Mouse (Mus musculus): ENCODE data around the gene U2af1l4. TPM values are rescaled to one million over a fixed set of nuclear protein-coding genes. Genes with fewer than 3 reads are reported as not detected.

Gene U2af1l4
- polyA plus RNA-seq, 1 experiment from 2014 or later, result 102 TPM

GRCm38 (mm10) chr7:30594510-30595024 lies 31.5 kb downstream of the U2af1l4 start:
- Histone ChIP-seq H3K4me3 (replicated peaks; ENCODE audit: low read depth, low read length) (no peak overlapping the region), H3K9ac (ENCODE audit: low read depth, low read length) (no peak overlapping the region), H3K4me1 (replicated peaks; ENCODE audit: insufficient read depth, low read length) (peaks cover 6% of the 10 kb centered on the region), H3K36me3 (ENCODE audit: insufficient read depth, low read length) (no peaks in the 10 kb centered on the region), H3K9me3 (replicated peaks; ENCODE audit: low read length) (no peaks in the 10 kb centered on the region), H3K27me3 (ENCODE audit: insufficient read depth, low read length) (no peaks in the 10 kb centered on the region), H3K27ac (no peak overlapping the region), H3K4me2 (ENCODE audit: low read length) (no peak overlapping the region)
- TF ChIP-seq CTCF (IDR thresholded peaks at IDR 0.05; ENCODE audit: low read depth), result no peak
- DNase-seq (ENCODE audit: low spot score), result no peak
- 80% methylated on average over 3 of the region's 4 CpGs for WGBS
- ATAC-seq (replicated peaks; ENCODE audit: low FRiP score, low read depth), result no peak

GRCm38 (mm10) chr7:30596093-30596492 lies 33.0 kb downstream of the U2af1l4 start:
- Histone ChIP-seq H3K4me2 (ENCODE audit: low read length) (no peak overlapping the region), H3K9me3 (replicated peaks; ENCODE audit: low read length) (no peaks in the 10 kb centered on the region), H3K4me1 (replicated peaks; ENCODE audit: insufficient read depth, low read length) (no peaks in the 10 kb centered on the region), H3K36me3 (ENCODE audit: insufficient read depth, low read length) (no peaks in the 10 kb centered on the region), H3K27ac (no peak overlapping the region), H3K27me3 (ENCODE audit: insufficient read depth, low read length) (no peaks in the 10 kb centered on the region), H3K4me3 (replicated peaks; ENCODE audit: low read depth, low read length) (no peak overlapping the region), H3K9ac (ENCODE audit: low read depth, low read length) (no peak overlapping the region)
- DNase-seq (ENCODE audit: low spot score) (no peak), ATAC-seq (replicated peaks; ENCODE audit: low FRiP score, low read depth) (no peak)
- WGBS, result 85% methylated on average over 5 of the region's 5 CpGs
- TF ChIP-seq CTCF (IDR thresholded peaks at IDR 0.05; ENCODE audit: low read depth), result no peak

- Histone ChIP-seq H3K9ac (ENCODE audit: low read depth, low read length) (no peak overlapping the region), H3K9me3 (replicated peaks; ENCODE audit: low read length) (no peaks in the 10 kb centered on the region), H3K27ac (no peak overlapping the region), H3K4me2 (ENCODE audit: low read length) (no peak overlapping the region), H3K27me3 (ENCODE audit: insufficient read depth, low read length) (no peaks in the 10 kb centered on the region), H3K36me3 (ENCODE audit: insufficient read depth, low read length) (no peaks in the 10 kb centered on the region), H3K4me1 (replicated peaks; ENCODE audit: insufficient read depth, low read length) (no peaks in the 10 kb centered on the region), H3K4me3 (replicated peaks; ENCODE audit: low read depth, low read length) (no peak overlapping the region)
- no peak for ATAC-seq (replicated peaks; ENCODE audit: low FRiP score, low read depth)
- TF ChIP-seq CTCF (IDR thresholded peaks at IDR 0.05; ENCODE audit: low read depth), result no peak
- no peak for DNase-seq (ENCODE audit: low spot score)
- 73% methylated on average over 5 of the region's 5 CpGs for WGBS
Measured at GRCm38 (mm10) chr7:30596811-30597210, 33.7 kb downstream of the U2af1l4 start.

GRCm38 (mm10) chr7:30598786-30599185 lies 35.7 kb downstream of the U2af1l4 start, which contains the start of gene Zbtb32:
TSS of gene Zbtb32 (minus strand) at chr7:30598909.
- Histone ChIP-seq H3K36me3 (ENCODE audit: insufficient read depth, low read length) (no peaks in the 10 kb centered on the region), H3K27ac (peak within 1 kb of the TSS; percentile 75), H3K4me2 (ENCODE audit: low read length) (no peak within 1 kb of the TSS), H3K27me3 (ENCODE audit: insufficient read depth, low read length) (no peaks in the 10 kb centered on the region), H3K4me3 (replicated peaks; ENCODE audit: low read depth, low read length) (no peak within 1 kb of the TSS), H3K4me1 (replicated peaks; ENCODE audit: insufficient read depth, low read length) (0 out of 2 replicates have a peak, but pooled peaks cover 5% of the 10 kb centered on the region), H3K9ac (ENCODE audit: low read depth, low read length) (no peak within 1 kb of the TSS), H3K9me3 (replicated peaks; ENCODE audit: low read length) (no peaks in the 10 kb centered on the region)
- no peak for ATAC-seq (replicated peaks; ENCODE audit: low FRiP score, low read depth)
- DNase-seq (ENCODE audit: low spot score), result no peak
- WGBS, result 94% methylated on average over 12 of the region's 12 CpGs
- TF ChIP-seq CTCF (IDR thresholded peaks at IDR 0.05; ENCODE audit: low read depth), result no peak

GRCm38 (mm10) chr7:30599933-30600353 lies 36.8 kb downstream of the U2af1l4 start:
- Histone ChIP-seq H3K27ac (peak overlapping the region; percentile 75), H3K36me3 (ENCODE audit: insufficient read depth, low read length) (no peaks in the 10 kb centered on the region), H3K4me1 (replicated peaks; ENCODE audit: insufficient read depth, low read length) (0 out of 2 replicates have a peak, but pooled peaks cover 5% of the 10 kb centered on the region), H3K9ac (ENCODE audit: low read depth, low read length) (no peak overlapping the region), H3K27me3 (ENCODE audit: insufficient read depth, low read length) (no peaks in the 10 kb centered on the region), H3K9me3 (replicated peaks; ENCODE audit: low read length) (no peaks in the 10 kb centered on the region), H3K4me2 (ENCODE audit: low read length) (no peak overlapping the region), H3K4me3 (replicated peaks; ENCODE audit: low read depth, low read length) (no peak overlapping the region)
- 1% methylated on average over 16 of the region's 16 CpGs for WGBS
- ATAC-seq (replicated peaks; ENCODE audit: low FRiP score, low read depth) (peak; percentile 95), DNase-seq (ENCODE audit: low spot score) (peak; percentile 89)
- TF ChIP-seq CTCF (IDR thresholded peaks at IDR 0.05; ENCODE audit: low read depth), result no peak

- H3K4me1 ChIP-seq (replicated peaks; ENCODE audit: insufficient read depth, low read length), result 0 out of 2 replicates have a peak, but pooled peaks cover 5% of the 10 kb centered on the region
- 68% methylated on average over 7 of the region's 7 CpGs for WGBS
- ATAC-seq (replicated peaks; ENCODE audit: low FRiP score, low read depth), result no peak
- H3K9me3 ChIP-seq (replicated peaks; ENCODE audit: low read length), result no peaks in the 10 kb centered on the region
- H3K27ac ChIP-seq, result peak overlapping the region; percentile 64
- no peak for TF ChIP-seq CTCF (IDR thresholded peaks at IDR 0.05; ENCODE audit: low read depth)
- H3K36me3 ChIP-seq (ENCODE audit: insufficient read depth, low read length), result no peaks in the 10 kb centered on the region
- H3K4me2 ChIP-seq (ENCODE audit: low read length), result no peak overlapping the region
- DNase-seq (ENCODE audit: low spot score), result no peak
- H3K27me3 ChIP-seq (ENCODE audit: insufficient read depth, low read length), result no peaks in the 10 kb centered on the region
- H3K9ac ChIP-seq (ENCODE audit: low read depth, low read length), result no peak overlapping the region
- H3K4me3 ChIP-seq (replicated peaks; ENCODE audit: low read depth, low read length), result no peak overlapping the region
Measured at GRCm38 (mm10) chr7:30600651-30601050, 37.5 kb downstream of the U2af1l4 start.

GRCm38 (mm10) chr7:30602583-30602982 lies 39.5 kb downstream of the U2af1l4 start:
- no peak overlapping the region for H3K4me2 ChIP-seq (ENCODE audit: low read length)
- H3K27ac ChIP-seq, result peak overlapping the region; percentile 60
- no peaks in the 10 kb centered on the region for H3K9me3 ChIP-seq (replicated peaks; ENCODE audit: low read length)
- no peaks in the 10 kb centered on the region for H3K36me3 ChIP-seq (ENCODE audit: insufficient read depth, low read length)
- TF ChIP-seq CTCF (IDR thresholded peaks at IDR 0.05; ENCODE audit: low read depth), result no peak
- 16% methylated on average over 3 of the region's 3 CpGs for WGBS
- ATAC-seq (replicated peaks; ENCODE audit: low FRiP score, low read depth) (peak; percentile 74), DNase-seq (ENCODE audit: low spot score) (peak; percentile 72)
- H3K27me3 ChIP-seq (ENCODE audit: insufficient read depth, low read length), result no peaks in the 10 kb centered on the region
- no peak overlapping the region for H3K9ac ChIP-seq (ENCODE audit: low read depth, low read length)
- 0 out of 2 replicates have a peak, but pooled peaks cover 5% of the 10 kb centered on the region for H3K4me1 ChIP-seq (replicated peaks; ENCODE audit: insufficient read depth, low read length)
- H3K4me3 ChIP-seq (replicated peaks; ENCODE audit: low read depth, low read length), result no peak overlapping the region

Data from kidney, postnatal 0 days (tissue).